Mouse (Mus musculus): Measurements from ENCODE around the gene 9930111J21Rik2. TPM values are rescaled to one million over a fixed set of nuclear protein-coding genes. Genes with fewer than 3 reads are reported as not detected.
"Not testable (repeated sequence)": the region's sequence is repeated elsewhere in the genome, so short reads cannot be mapped to it uniquely, and the experiment has no call there.

The 9930111J21Rik2 gene
- total RNA-seq (2014; rRNA removed; ENCODE audit: low replicate concordance) = 2.7 and 8.2 TPM in 2 replicates
- 1.1 and 1.2 TPM in 2 replicates for polyA plus RNA-seq (2015; fragmentation: Nextera tagmentation; extraction: Ambion mirVana)

GRCm38 (mm10) chr11:49051093-49051891 is at the start of gene 9930111J21Rik2:
Gene 9930111J21Rik2, minus strand, starts transcription at chr11:49051242.
- WGBS = no CpG with 5 or more reads among the region's 6 CpGs
- H3K4me2 ChIP-seq (ENCODE audit: low read depth, low read length); DNase-seq (ENCODE audit: low spot score); H3K36me3 ChIP-seq (replicated peaks; ENCODE audit: control insufficient read depth, insufficient read depth, low read length); H3K4me3 ChIP-seq (ENCODE audit: low read depth, low read length); H3K9me3 ChIP-seq (replicated peaks; ENCODE audit: control insufficient read depth, low read length); H3K27me3 ChIP-seq (ENCODE audit: control insufficient read depth, insufficient read depth, low read length); ATAC-seq (ENCODE audit: insufficient read depth, low read depth); H3K27ac ChIP-seq (ENCODE audit: low read depth); H3K4me1 ChIP-seq (ENCODE audit: control insufficient read depth, insufficient read depth); H3K9ac ChIP-seq (replicated peaks; ENCODE audit: low read depth, low read length): not testable (repeated sequence)

DNA sequence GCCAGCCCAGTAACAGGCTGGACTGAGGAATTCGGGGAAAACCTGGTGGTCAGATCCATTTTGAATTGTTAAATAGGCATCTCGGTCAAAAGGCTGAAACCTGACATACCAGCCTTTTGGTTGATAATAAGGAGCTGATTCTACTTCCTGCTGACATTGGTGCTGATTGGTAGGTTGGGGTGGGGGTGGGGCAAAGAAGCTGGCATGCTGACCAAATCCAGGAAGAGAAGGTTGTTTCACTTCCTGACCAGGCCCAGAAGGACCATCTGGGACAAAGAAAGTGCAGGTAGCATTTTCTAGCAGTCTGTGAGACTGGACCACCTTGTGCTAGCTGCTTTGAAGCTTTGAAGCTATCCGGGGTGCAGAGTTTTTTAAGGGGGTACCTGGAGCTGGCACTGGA is 49.4 kb upstream of the 9930111J21Rik2 start:
- Histone ChIP-seq H3K4me3 (ENCODE audit: low read depth, low read length) (no peak overlapping the region), H3K4me2 (ENCODE audit: low read depth, low read length) (no peak overlapping the region), H3K36me3 (replicated peaks; ENCODE audit: control insufficient read depth, insufficient read depth, low read length) (no peaks in the 10 kb centered on the region), H3K9ac (replicated peaks; ENCODE audit: low read depth, low read length) (no peak overlapping the region), H3K27ac (ENCODE audit: low read depth) (no peak overlapping the region), H3K4me1 (ENCODE audit: control insufficient read depth, insufficient read depth) (no peaks in the 10 kb centered on the region), H3K9me3 (replicated peaks; ENCODE audit: control insufficient read depth, low read length) (no peaks in the 10 kb centered on the region), H3K27me3 (ENCODE audit: control insufficient read depth, insufficient read depth, low read length) (no peaks in the 10 kb centered on the region)
- TF ChIP-seq EP300 (IDR thresholded peaks at IDR 0.05; ENCODE audit: low read depth) = no peak
- no peak for TF ChIP-seq CTCF (IDR thresholded peaks at IDR 0.05; ENCODE audit: low read depth)
- DNase-seq (ENCODE audit: low spot score) = no peak
- no peak for ATAC-seq (ENCODE audit: insufficient read depth, low read depth)
- WGBS = 69% methylated on average over 3 of the region's 3 CpGs

- no peak for DNase-seq (ENCODE audit: low spot score)
- no peak overlapping the region for H3K4me2 ChIP-seq (ENCODE audit: low read depth, low read length)
- H3K4me1 ChIP-seq (ENCODE audit: control insufficient read depth, insufficient read depth) = no peaks in the 10 kb centered on the region
- no peaks in the 10 kb centered on the region for H3K9me3 ChIP-seq (replicated peaks; ENCODE audit: control insufficient read depth, low read length)
- H3K36me3 ChIP-seq (replicated peaks; ENCODE audit: control insufficient read depth, insufficient read depth, low read length) = no peaks in the 10 kb centered on the region
- TF ChIP-seq CTCF (IDR thresholded peaks at IDR 0.05; ENCODE audit: low read depth) (no peak), EP300 (IDR thresholded peaks at IDR 0.05; ENCODE audit: low read depth) (no peak)
- WGBS = 80% methylated on average over 4 of the region's 4 CpGs
- ATAC-seq (ENCODE audit: insufficient read depth, low read depth) = no peak
- H3K9ac ChIP-seq (replicated peaks; ENCODE audit: low read depth, low read length) = no peak overlapping the region
- no peak overlapping the region for H3K4me3 ChIP-seq (ENCODE audit: low read depth, low read length)
- no peaks in the 10 kb centered on the region for H3K27me3 ChIP-seq (ENCODE audit: control insufficient read depth, insufficient read depth, low read length)
- H3K27ac ChIP-seq (ENCODE audit: low read depth) = no peak overlapping the region
These were observed 44.3 kb upstream of the 9930111J21Rik2 start for GRCm38 (mm10) chr11:49095367-49095766.

DNA sequence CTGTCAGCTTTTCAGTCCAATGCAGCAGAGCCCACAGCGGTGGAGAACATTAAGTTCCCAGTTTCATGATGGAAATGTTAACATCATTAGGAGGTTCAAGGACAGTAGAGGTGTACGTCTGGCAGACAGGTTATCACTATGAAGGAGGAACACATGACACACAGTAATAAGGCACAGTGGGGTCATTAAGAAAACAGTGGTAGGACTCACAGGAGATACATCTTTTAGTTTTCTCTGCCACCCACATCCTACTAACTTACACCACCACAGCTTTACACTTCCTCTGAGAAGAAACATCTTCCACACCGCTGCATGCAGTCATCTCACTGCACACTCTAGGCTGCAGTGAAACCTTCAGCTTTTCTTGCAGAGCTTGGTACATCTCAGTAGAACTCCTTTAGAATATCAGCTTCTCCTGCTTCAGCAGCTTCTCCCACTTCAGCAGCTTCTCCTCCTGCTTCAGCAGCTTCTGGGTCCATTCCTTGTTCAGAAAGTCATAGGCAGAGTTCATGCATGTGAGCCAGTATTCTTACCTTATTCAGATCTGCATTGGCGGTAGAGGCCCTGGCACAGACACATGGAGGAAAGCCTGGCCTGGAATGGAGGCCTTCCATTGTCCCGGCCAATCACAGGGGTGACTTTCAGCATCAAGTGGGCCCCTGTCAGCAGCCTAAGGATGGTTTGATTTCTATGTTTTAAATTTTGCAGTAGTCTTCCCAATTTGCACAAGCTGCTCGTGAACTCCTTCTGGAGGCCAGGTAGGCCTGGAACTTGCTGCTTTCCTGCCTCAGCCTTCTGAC is 43.0 kb upstream of the 9930111J21Rik2 start:
- H3K36me3 ChIP-seq (replicated peaks; ENCODE audit: control insufficient read depth, insufficient read depth, low read length) = no peaks in the 10 kb centered on the region
- no peak for ATAC-seq (ENCODE audit: insufficient read depth, low read depth)
- TF ChIP-seq EP300 (IDR thresholded peaks at IDR 0.05; ENCODE audit: low read depth) (no peak), CTCF (IDR thresholded peaks at IDR 0.05; ENCODE audit: low read depth) (no peak)
- no peaks in the 10 kb centered on the region for H3K9me3 ChIP-seq (replicated peaks; ENCODE audit: control insufficient read depth, low read length)
- H3K27ac ChIP-seq (ENCODE audit: low read depth) = peak overlapping the region; percentile 36; the same call in 1 of the 2 replicates
- H3K4me1 ChIP-seq (ENCODE audit: control insufficient read depth, insufficient read depth) = no peaks in the 10 kb centered on the region
- H3K4me2 ChIP-seq (ENCODE audit: low read depth, low read length) = no peak overlapping the region
- H3K9ac ChIP-seq (replicated peaks; ENCODE audit: low read depth, low read length) = no peak overlapping the region
- no peaks in the 10 kb centered on the region for H3K27me3 ChIP-seq (ENCODE audit: control insufficient read depth, insufficient read depth, low read length)
- H3K4me3 ChIP-seq (ENCODE audit: low read depth, low read length) = no peak overlapping the region
- no peak for DNase-seq (ENCODE audit: low spot score)
- 75% methylated on average over 6 of the region's 6 CpGs for WGBS

- Histone ChIP-seq H3K4me1 (ENCODE audit: control insufficient read depth, insufficient read depth) (no peaks in the 10 kb centered on the region), H3K27ac (ENCODE audit: low read depth) (no peak overlapping the region), H3K9ac (replicated peaks; ENCODE audit: low read depth, low read length) (no peak overlapping the region), H3K27me3 (ENCODE audit: control insufficient read depth, insufficient read depth, low read length) (no peaks in the 10 kb centered on the region), H3K4me2 (ENCODE audit: low read depth, low read length) (no peak overlapping the region), H3K36me3 (replicated peaks; ENCODE audit: control insufficient read depth, insufficient read depth, low read length) (no peaks in the 10 kb centered on the region), H3K4me3 (ENCODE audit: low read depth, low read length) (no peak overlapping the region), H3K9me3 (replicated peaks; ENCODE audit: control insufficient read depth, low read length) (no peaks in the 10 kb centered on the region)
- TF ChIP-seq EP300 (IDR thresholded peaks at IDR 0.05; ENCODE audit: low read depth) (no peak), CTCF (IDR thresholded peaks at IDR 0.05; ENCODE audit: low read depth) (no peak)
- ATAC-seq (ENCODE audit: insufficient read depth, low read depth) (no peak), DNase-seq (ENCODE audit: low spot score) (no peak)
- 63% methylated on average over 2 of the region's 2 CpGs for WGBS
These were observed 41.7 kb upstream of the 9930111J21Rik2 start for GRCm38 (mm10) chr11:49092786-49093185.
